Mouse (Mus musculus): ENCODE measurements around the gene Minpp1. TPM values are rescaled to one million over a fixed set of nuclear protein-coding genes. Genes with fewer than 3 reads are reported as not detected.
A peak's percentile ranks its signal among the peaks of the same experiment; 100 is the strongest.

Gene Minpp1
- polyA plus RNA-seq, 1 experiment from 2014 or later = 67.6 TPM

- Histone ChIP-seq H3K4me1 (ENCODE audit: insufficient read depth) (no peaks in the 10 kb centered on the region), H3K36me3 (ENCODE audit: insufficient read depth) (peaks cover 57% of the 10 kb centered on the region), H3K27ac (ENCODE audit: low read depth) (no peak overlapping the region), H3K9ac (no peak overlapping the region), H3K4me2 (no peak overlapping the region), H3K27me3 (ENCODE audit: insufficient read depth, low read length) (no peaks in the 10 kb centered on the region), H3K9me3 (ENCODE audit: low read depth, low read length) (no peaks in the 10 kb centered on the region), H3K4me3 (ENCODE audit: low read depth, low read length) (no peak overlapping the region)
- WGBS = 80% methylated on average over 6 of the region's 6 CpGs
- DNase-seq (no peak), ATAC-seq (ENCODE audit: insufficient read depth) (no peak)
- TF ChIP-seq CTCF (IDR thresholded peaks at IDR 0.05; ENCODE audit: low read depth) = no peak
These were observed 11.8 kb downstream of the Minpp1 start for GRCm38 (mm10) chr19:32497411-32497810.

GRCm38 (mm10) chr19:32498002-32498401, 12.4 kb downstream of the Minpp1 start:
- ATAC-seq (ENCODE audit: insufficient read depth) = no peak
- peaks cover 51% of the 10 kb centered on the region for H3K36me3 ChIP-seq (ENCODE audit: insufficient read depth)
- WGBS = 93% methylated on average over 5 of the region's 5 CpGs

GRCm38 (mm10) chr19:32501414-32501813, 15.8 kb downstream of the Minpp1 start:
- H3K4me3 ChIP-seq (ENCODE audit: low read depth, low read length) = no peak overlapping the region
- peak; percentile 63 for DNase-seq
- ATAC-seq (ENCODE audit: insufficient read depth) = no peak
- WGBS = 74% methylated on average over 6 of the region's 6 CpGs
- H3K9me3 ChIP-seq (ENCODE audit: low read depth, low read length) = no peaks in the 10 kb centered on the region
- no peaks in the 10 kb centered on the region for H3K27me3 ChIP-seq (ENCODE audit: insufficient read depth, low read length)
- H3K4me1 ChIP-seq (ENCODE audit: insufficient read depth) = no peaks in the 10 kb centered on the region
- H3K4me2 ChIP-seq = no peak overlapping the region
- peak; percentile 63 for TF ChIP-seq CTCF (IDR thresholded peaks at IDR 0.05; ENCODE audit: low read depth)
- H3K9ac ChIP-seq = no peak overlapping the region
- peaks cover 32% of the 10 kb centered on the region for H3K36me3 ChIP-seq (ENCODE audit: insufficient read depth)
- no peak overlapping the region for H3K27ac ChIP-seq (ENCODE audit: low read depth)

More at GRCm38 (mm10) chr19:32498002-32498401, 12.4 kb downstream of the Minpp1 start:
- Histone ChIP-seq H3K4me2 (no peak overlapping the region), H3K9me3 (ENCODE audit: low read depth, low read length) (no peaks in the 10 kb centered on the region), H3K27me3 (ENCODE audit: insufficient read depth, low read length) (no peaks in the 10 kb centered on the region), H3K4me1 (ENCODE audit: insufficient read depth) (no peaks in the 10 kb centered on the region), H3K9ac (no peak overlapping the region), H3K27ac (ENCODE audit: low read depth) (no peak overlapping the region), H3K4me3 (ENCODE audit: low read depth, low read length) (no peak overlapping the region)
- DNase-seq = no peak
- TF ChIP-seq CTCF (IDR thresholded peaks at IDR 0.05; ENCODE audit: low read depth) = no peak

- Histone ChIP-seq H3K36me3 (ENCODE audit: insufficient read depth) (peaks cover 20% of the 10 kb centered on the region), H3K4me2 (no peak overlapping the region), H3K4me3 (ENCODE audit: low read depth, low read length) (no peak overlapping the region), H3K9ac (no peak overlapping the region), H3K27ac (ENCODE audit: low read depth) (no peak overlapping the region), H3K9me3 (ENCODE audit: low read depth, low read length) (no peaks in the 10 kb centered on the region), H3K4me1 (ENCODE audit: insufficient read depth) (no peaks in the 10 kb centered on the region), H3K27me3 (ENCODE audit: insufficient read depth, low read length) (no peaks in the 10 kb centered on the region)
- no peak for TF ChIP-seq CTCF (IDR thresholded peaks at IDR 0.05; ENCODE audit: low read depth)
- DNase-seq (no peak), ATAC-seq (ENCODE audit: insufficient read depth) (no peak)
- WGBS = 82% methylated on average over 8 of the region's 8 CpGs
These were observed 20.5 kb downstream of the Minpp1 start for GRCm38 (mm10) chr19:32506081-32506480.

- TF ChIP-seq CTCF (IDR thresholded peaks at IDR 0.05; ENCODE audit: low read depth) = no peak
- Histone ChIP-seq H3K9ac (no peak overlapping the region), H3K27me3 (ENCODE audit: insufficient read depth, low read length) (no peaks in the 10 kb centered on the region), H3K4me2 (no peak overlapping the region), H3K27ac (ENCODE audit: low read depth) (no peak overlapping the region), H3K9me3 (ENCODE audit: low read depth, low read length) (no peaks in the 10 kb centered on the region), H3K36me3 (ENCODE audit: insufficient read depth) (peaks cover 20% of the 10 kb centered on the region), H3K4me3 (ENCODE audit: low read depth, low read length) (no peak overlapping the region), H3K4me1 (ENCODE audit: insufficient read depth) (no peaks in the 10 kb centered on the region)
- DNase-seq = no peak
- WGBS = 83% methylated on average over 5 of the region's 5 CpGs
- ATAC-seq (ENCODE audit: insufficient read depth) = no peak
These were observed 20.9 kb downstream of the Minpp1 start for GRCm38 (mm10) chr19:32506514-32506913.

GRCm38 (mm10) chr19:32507100-32507499, 21.5 kb downstream of the Minpp1 start:
- Histone ChIP-seq H3K9me3 (ENCODE audit: low read depth, low read length) (no peaks in the 10 kb centered on the region), H3K27ac (ENCODE audit: low read depth) (no peak overlapping the region), H3K27me3 (ENCODE audit: insufficient read depth, low read length) (no peaks in the 10 kb centered on the region), H3K4me2 (no peak overlapping the region), H3K9ac (no peak overlapping the region), H3K36me3 (ENCODE audit: insufficient read depth) (peaks cover 23% of the 10 kb centered on the region), H3K4me1 (ENCODE audit: insufficient read depth) (no peaks in the 10 kb centered on the region), H3K4me3 (ENCODE audit: low read depth, low read length) (no peak overlapping the region)
- TF ChIP-seq CTCF (IDR thresholded peaks at IDR 0.05; ENCODE audit: low read depth) = no peak
- no peak for ATAC-seq (ENCODE audit: insufficient read depth)
- WGBS = 84% methylated on average over 6 of the region's 6 CpGs
- DNase-seq = no peak

- H3K27ac ChIP-seq (ENCODE audit: low read depth) = no peak overlapping the region
- no peak; the same call in 1 of the 2 replicates for ATAC-seq (ENCODE audit: insufficient read depth)
- H3K4me2 ChIP-seq = no peak overlapping the region
- no peak overlapping the region for H3K4me3 ChIP-seq (ENCODE audit: low read depth, low read length)
- H3K36me3 ChIP-seq (ENCODE audit: insufficient read depth) = peaks cover 26% of the 10 kb centered on the region
- no peaks in the 10 kb centered on the region for H3K27me3 ChIP-seq (ENCODE audit: insufficient read depth, low read length)
- 77% methylated on average over 9 of the region's 9 CpGs for WGBS
- H3K4me1 ChIP-seq (ENCODE audit: insufficient read depth) = no peaks in the 10 kb centered on the region
- no peak for TF ChIP-seq CTCF (IDR thresholded peaks at IDR 0.05; ENCODE audit: low read depth)
- no peaks in the 10 kb centered on the region for H3K9me3 ChIP-seq (ENCODE audit: low read depth, low read length)
- DNase-seq = peak; percentile 37
- no peak overlapping the region for H3K9ac ChIP-seq
These were observed 22.0 kb downstream of the Minpp1 start for GRCm38 (mm10) chr19:32507526-32507925.

GRCm38 (mm10) chr19:32510267-32510666, 24.7 kb downstream of the Minpp1 start:
- no peak overlapping the region for H3K9ac ChIP-seq
- no peak for DNase-seq
- no peak for TF ChIP-seq CTCF (IDR thresholded peaks at IDR 0.05; ENCODE audit: low read depth)
- no peak overlapping the region for H3K4me3 ChIP-seq (ENCODE audit: low read depth, low read length)
- 79% methylated on average over 3 of the region's 3 CpGs for WGBS
- H3K4me1 ChIP-seq (ENCODE audit: insufficient read depth) = no peaks in the 10 kb centered on the region
- no peak overlapping the region for H3K4me2 ChIP-seq
- peaks cover 39% of the 10 kb centered on the region for H3K36me3 ChIP-seq (ENCODE audit: insufficient read depth)
- no peak for ATAC-seq (ENCODE audit: insufficient read depth)
- no peaks in the 10 kb centered on the region for H3K27me3 ChIP-seq (ENCODE audit: insufficient read depth, low read length)
- H3K9me3 ChIP-seq (ENCODE audit: low read depth, low read length) = no peaks in the 10 kb centered on the region
- H3K27ac ChIP-seq (ENCODE audit: low read depth) = no peak overlapping the region

Data from lung, embryonic 14.5 days (tissue).